Mouse (Mus musculus): ENCODE data around the gene Rhbdd1. TPM values are rescaled to one million over a fixed set of nuclear protein-coding genes. Genes with fewer than 3 reads are reported as not detected.

Gene Rhbdd1
- polyA plus RNA-seq, 1 experiment from 2014 or later, result 12.1 TPM

- Histone ChIP-seq H3K27ac (ENCODE audit: low read depth, low read length) (no peak overlapping the region), H3K9me3 (ENCODE audit: control insufficient read depth, low read length) (no peaks in the 10 kb centered on the region), H3K9ac (ENCODE audit: low read depth, low read length) (no peak overlapping the region), H3K36me3 (ENCODE audit: control insufficient read depth, insufficient read depth, low read length) (no peaks in the 10 kb centered on the region; the same call in 1 of the 2 replicates), H3K4me1 (replicated peaks; ENCODE audit: control insufficient read depth, insufficient read depth, low read length) (peaks cover 4% of the 10 kb centered on the region; the same call in 1 of the 2 replicates), H3K4me3 (ENCODE audit: low read depth, low read length) (no peak overlapping the region), H3K27me3 (replicated peaks; ENCODE audit: control insufficient read depth, insufficient read depth, low read length) (no peaks in the 10 kb centered on the region), H3K4me2 (no peak overlapping the region)
- WGBS, result 70% methylated on average over 4 of the region's 4 CpGs
- DNase-seq (ENCODE audit: low spot score) (peak; percentile 27), ATAC-seq (replicated peaks; ENCODE audit: low FRiP score) (no peak; the same call in 1 of the 2 replicates)
Measured at GRCm38 (mm10) chr1:82385827-82386230, 69.6 kb downstream of the Rhbdd1 start.

DNA sequence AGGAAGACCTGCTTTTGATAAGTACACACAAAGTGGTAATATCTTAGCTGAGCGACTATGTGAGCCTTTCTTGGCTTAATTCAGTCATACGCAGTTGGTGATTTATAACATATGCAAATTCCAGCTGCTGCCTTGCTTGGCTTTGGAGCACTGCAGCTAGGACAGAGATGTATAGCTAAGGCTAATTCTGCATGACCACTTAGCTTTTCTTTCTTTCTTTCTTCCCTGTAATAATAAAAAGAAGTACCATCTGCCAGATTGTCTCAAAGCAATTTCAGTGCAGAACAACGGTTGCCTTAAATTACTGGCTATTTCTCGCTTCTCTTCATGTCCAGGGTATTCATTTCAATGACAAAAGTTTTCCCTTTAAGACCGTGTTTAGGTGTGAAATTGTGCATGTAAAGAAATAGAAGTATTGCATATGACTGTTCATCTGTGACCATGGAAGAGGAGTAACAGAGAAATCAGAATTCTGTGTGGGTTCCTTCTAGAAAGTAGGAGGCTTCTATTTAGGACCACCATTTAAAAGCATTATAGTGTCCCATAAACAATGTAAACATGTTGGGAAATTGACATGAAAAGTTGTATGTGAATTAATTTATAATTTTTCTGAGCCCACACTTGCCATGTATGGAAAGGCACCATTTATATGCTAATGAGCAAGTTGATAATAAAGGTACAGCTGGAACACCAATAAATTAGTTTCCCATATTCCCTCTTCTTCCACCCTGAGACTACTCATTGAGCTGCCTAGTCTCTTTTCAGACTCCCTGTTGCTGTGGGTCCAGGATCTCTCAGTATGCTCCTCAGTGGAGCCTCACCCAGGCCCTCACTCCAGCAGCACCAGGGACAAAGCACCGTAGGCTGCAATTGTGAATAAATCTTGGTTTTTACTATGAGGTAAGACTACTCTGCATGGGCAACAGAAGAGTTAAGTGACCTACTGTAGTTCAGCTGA is 70.8 kb downstream of the Rhbdd1 start:
- ATAC-seq (replicated peaks; ENCODE audit: low FRiP score) (no peak), DNase-seq (ENCODE audit: low spot score) (peak; percentile 14)
- H3K9me3 ChIP-seq (ENCODE audit: control insufficient read depth, low read length), result no peaks in the 10 kb centered on the region
- no peaks in the 10 kb centered on the region; the same call in 1 of the 2 replicates for H3K36me3 ChIP-seq (ENCODE audit: control insufficient read depth, insufficient read depth, low read length)
- no peaks in the 10 kb centered on the region for H3K27me3 ChIP-seq (replicated peaks; ENCODE audit: control insufficient read depth, insufficient read depth, low read length)
- H3K4me3 ChIP-seq (ENCODE audit: low read depth, low read length), result no peak overlapping the region
- no peak overlapping the region for H3K4me2 ChIP-seq
- H3K4me1 ChIP-seq (replicated peaks; ENCODE audit: control insufficient read depth, insufficient read depth, low read length), result peaks cover 4% of the 10 kb centered on the region; the same call in 1 of the 2 replicates
- 84% methylated on average over 6 of the region's 6 CpGs for WGBS
- H3K27ac ChIP-seq (ENCODE audit: low read depth, low read length), result no peak overlapping the region
- H3K9ac ChIP-seq (ENCODE audit: low read depth, low read length), result no peak overlapping the region

DNA sequence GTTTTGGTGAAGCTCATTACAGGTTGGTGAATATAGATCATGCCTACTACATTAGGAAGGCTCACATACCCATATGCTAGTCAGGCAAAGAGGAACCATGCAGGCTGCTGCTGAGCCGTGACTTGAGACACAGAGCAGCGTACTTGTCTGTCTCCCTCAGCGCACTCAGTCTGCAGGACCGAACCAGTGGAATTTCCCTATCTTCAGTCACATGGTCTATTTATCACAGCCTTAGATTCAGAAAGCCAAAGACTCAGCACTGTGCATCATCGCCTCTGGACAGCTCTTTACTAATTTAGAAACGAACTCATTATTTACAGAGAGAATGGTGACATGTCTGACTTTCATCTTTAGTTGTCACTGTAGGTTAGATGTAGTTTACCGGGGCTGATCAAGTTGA is 73.1 kb downstream of the Rhbdd1 start:
- Histone ChIP-seq H3K9me3 (ENCODE audit: control insufficient read depth, low read length) (no peaks in the 10 kb centered on the region), H3K9ac (ENCODE audit: low read depth, low read length) (no peak overlapping the region), H3K4me3 (ENCODE audit: low read depth, low read length) (no peak overlapping the region), H3K4me1 (replicated peaks; ENCODE audit: control insufficient read depth, insufficient read depth, low read length) (peaks cover 4% of the 10 kb centered on the region; the same call in 1 of the 2 replicates), H3K27ac (ENCODE audit: low read depth, low read length) (no peak overlapping the region), H3K36me3 (ENCODE audit: control insufficient read depth, insufficient read depth, low read length) (no peaks in the 10 kb centered on the region), H3K4me2 (no peak overlapping the region), H3K27me3 (replicated peaks; ENCODE audit: control insufficient read depth, insufficient read depth, low read length) (no peaks in the 10 kb centered on the region)
- DNase-seq (ENCODE audit: low spot score) (no peak), ATAC-seq (replicated peaks; ENCODE audit: low FRiP score) (no peak)
- WGBS, result 72% methylated on average over 7 of the region's 7 CpGs

DNA sequence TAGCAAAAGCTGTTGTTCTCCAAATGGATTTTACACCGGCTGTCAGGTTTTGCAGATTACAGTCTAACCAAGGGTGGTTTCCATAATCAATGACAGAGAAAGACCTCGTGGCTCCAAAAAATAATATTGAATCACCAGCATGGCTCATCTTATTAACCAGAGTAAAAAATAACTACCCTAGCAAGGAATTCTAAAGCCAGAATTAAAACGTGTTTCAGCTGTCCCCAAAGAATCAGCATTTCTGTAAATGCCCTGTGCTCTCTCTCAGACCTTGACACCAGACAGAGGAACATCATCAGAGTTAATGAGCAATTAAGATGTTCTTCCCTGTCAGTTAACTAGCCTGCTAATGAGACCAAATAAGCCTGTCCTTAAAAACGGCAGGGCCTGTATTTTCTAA is 79.1 kb downstream of the Rhbdd1 start:
- Histone ChIP-seq H3K36me3 (ENCODE audit: control insufficient read depth, insufficient read depth, low read length) (no peaks in the 10 kb centered on the region), H3K4me3 (ENCODE audit: low read depth, low read length) (no peak overlapping the region), H3K27ac (ENCODE audit: low read depth, low read length) (no peak overlapping the region), H3K4me1 (replicated peaks; ENCODE audit: control insufficient read depth, insufficient read depth, low read length) (no peaks in the 10 kb centered on the region), H3K9ac (ENCODE audit: low read depth, low read length) (no peak overlapping the region), H3K4me2 (no peak overlapping the region), H3K9me3 (ENCODE audit: control insufficient read depth, low read length) (no peaks in the 10 kb centered on the region), H3K27me3 (replicated peaks; ENCODE audit: control insufficient read depth, insufficient read depth, low read length) (no peaks in the 10 kb centered on the region)
- ATAC-seq (replicated peaks; ENCODE audit: low FRiP score) (no peak), DNase-seq (ENCODE audit: low spot score) (no peak)
- 80% methylated on average over 4 of the region's 4 CpGs for WGBS

- WGBS, result 80% methylated on average over 3 of the region's 3 CpGs
- no peak for ATAC-seq (replicated peaks; ENCODE audit: low FRiP score)
- Histone ChIP-seq H3K9ac (ENCODE audit: low read depth, low read length) (no peak overlapping the region), H3K27me3 (replicated peaks; ENCODE audit: control insufficient read depth, insufficient read depth, low read length) (no peaks in the 10 kb centered on the region), H3K4me2 (no peak overlapping the region), H3K4me1 (replicated peaks; ENCODE audit: control insufficient read depth, insufficient read depth, low read length) (no peaks in the 10 kb centered on the region), H3K36me3 (ENCODE audit: control insufficient read depth, insufficient read depth, low read length) (no peaks in the 10 kb centered on the region), H3K27ac (ENCODE audit: low read depth, low read length) (no peak overlapping the region), H3K4me3 (ENCODE audit: low read depth, low read length) (no peak overlapping the region), H3K9me3 (ENCODE audit: control insufficient read depth, low read length) (no peaks in the 10 kb centered on the region)
- DNase-seq (ENCODE audit: low spot score), result no peak
Measured at GRCm38 (mm10) chr1:82407786-82408185, 91.5 kb downstream of the Rhbdd1 start.

GRCm38 (mm10) chr1:82409271-82409670 is 93.0 kb downstream of the Rhbdd1 start:
- Histone ChIP-seq H3K9me3 (ENCODE audit: control insufficient read depth, low read length) (no peaks in the 10 kb centered on the region), H3K27me3 (replicated peaks; ENCODE audit: control insufficient read depth, insufficient read depth, low read length) (no peaks in the 10 kb centered on the region), H3K4me2 (no peak overlapping the region), H3K9ac (ENCODE audit: low read depth, low read length) (no peak overlapping the region), H3K4me3 (ENCODE audit: low read depth, low read length) (no peak overlapping the region), H3K27ac (ENCODE audit: low read depth, low read length) (no peak overlapping the region), H3K36me3 (ENCODE audit: control insufficient read depth, insufficient read depth, low read length) (no peaks in the 10 kb centered on the region), H3K4me1 (replicated peaks; ENCODE audit: control insufficient read depth, insufficient read depth, low read length) (no peaks in the 10 kb centered on the region)
- ATAC-seq (replicated peaks; ENCODE audit: low FRiP score) (no peak), DNase-seq (ENCODE audit: low spot score) (no peak)
- 88% methylated on average over 9 of the region's 9 CpGs for WGBS

- ATAC-seq (replicated peaks; ENCODE audit: low FRiP score) (no peak), DNase-seq (ENCODE audit: low spot score) (no peak)
- Histone ChIP-seq H3K4me1 (replicated peaks; ENCODE audit: control insufficient read depth, insufficient read depth, low read length) (no peaks in the 10 kb centered on the region), H3K27ac (ENCODE audit: low read depth, low read length) (no peak overlapping the region), H3K36me3 (ENCODE audit: control insufficient read depth, insufficient read depth, low read length) (no peaks in the 10 kb centered on the region), H3K9me3 (ENCODE audit: control insufficient read depth, low read length) (no peaks in the 10 kb centered on the region), H3K9ac (ENCODE audit: low read depth, low read length) (no peak overlapping the region), H3K27me3 (replicated peaks; ENCODE audit: control insufficient read depth, insufficient read depth, low read length) (no peaks in the 10 kb centered on the region), H3K4me3 (ENCODE audit: low read depth, low read length) (no peak overlapping the region), H3K4me2 (no peak overlapping the region)
- WGBS, result 75% methylated on average over 3 of the region's 3 CpGs
Measured at GRCm38 (mm10) chr1:82410548-82410947, 94.3 kb downstream of the Rhbdd1 start.

GRCm38 (mm10) chr1:82411521-82411920 is 95.3 kb downstream of the Rhbdd1 start:
- DNase-seq (ENCODE audit: low spot score) (no peak), ATAC-seq (replicated peaks; ENCODE audit: low FRiP score) (no peak)
- Histone ChIP-seq H3K4me2 (no peak overlapping the region), H3K4me1 (replicated peaks; ENCODE audit: control insufficient read depth, insufficient read depth, low read length) (no peaks in the 10 kb centered on the region), H3K9ac (ENCODE audit: low read depth, low read length) (no peak overlapping the region), H3K4me3 (ENCODE audit: low read depth, low read length) (no peak overlapping the region), H3K27me3 (replicated peaks; ENCODE audit: control insufficient read depth, insufficient read depth, low read length) (no peaks in the 10 kb centered on the region), H3K9me3 (ENCODE audit: control insufficient read depth, low read length) (no peaks in the 10 kb centered on the region), H3K36me3 (ENCODE audit: control insufficient read depth, insufficient read depth, low read length) (no peaks in the 10 kb centered on the region), H3K27ac (ENCODE audit: low read depth, low read length) (no peak overlapping the region; the same call in 1 of the 2 replicates)
- 67% methylated on average over 5 of the region's 5 CpGs for WGBS

DNA sequence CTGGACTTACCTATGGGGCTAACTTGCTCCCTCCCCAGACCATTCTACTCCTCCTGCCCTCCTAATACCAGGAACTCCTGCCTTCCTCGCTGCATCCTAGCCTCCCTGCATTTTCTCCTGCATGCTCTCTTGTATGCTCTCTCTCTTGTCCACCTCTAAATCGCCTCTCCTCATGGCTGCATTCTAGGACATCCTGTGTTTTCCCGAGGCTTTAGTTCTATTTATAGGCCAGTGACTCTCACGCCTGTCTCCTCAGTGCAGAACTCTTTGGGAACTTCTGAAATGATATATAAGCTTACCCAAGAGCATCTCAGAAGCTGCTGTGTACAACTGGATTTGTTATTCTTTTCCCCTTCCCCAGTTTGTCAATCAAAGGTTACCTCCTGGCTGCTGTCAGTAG is 95.8 kb downstream of the Rhbdd1 start:
- H3K4me3 ChIP-seq (ENCODE audit: low read depth, low read length), result no peak overlapping the region
- no peak overlapping the region for H3K9ac ChIP-seq (ENCODE audit: low read depth, low read length)
- H3K4me2 ChIP-seq, result no peak overlapping the region
- no peaks in the 10 kb centered on the region for H3K4me1 ChIP-seq (replicated peaks; ENCODE audit: control insufficient read depth, insufficient read depth, low read length)
- H3K9me3 ChIP-seq (ENCODE audit: control insufficient read depth, low read length), result no peaks in the 10 kb centered on the region
- no peaks in the 10 kb centered on the region for H3K36me3 ChIP-seq (ENCODE audit: control insufficient read depth, insufficient read depth, low read length)
- DNase-seq (ENCODE audit: low spot score) (no peak), ATAC-seq (replicated peaks; ENCODE audit: low FRiP score) (no peak)
- 59% methylated on average over 4 of the region's 4 CpGs for WGBS
- no peaks in the 10 kb centered on the region for H3K27me3 ChIP-seq (replicated peaks; ENCODE audit: control insufficient read depth, insufficient read depth, low read length)
- H3K27ac ChIP-seq (ENCODE audit: low read depth, low read length), result no peak overlapping the region

Measured in liver, embryonic 11.5 days (tissue).